Mouse (Mus musculus) hematopoietic multipotent progenitor cell, adult 10-12 weeks (in vitro differentiated cells): ENCODE results near the gene Fam19a2. TPM values are rescaled to one million over a fixed set of nuclear protein-coding genes. Genes with fewer than 3 reads are reported as not detected.

Experiments
- polyA plus RNA-seq: library from polyadenylated mRNA; stranded (reverse); fragments of >175 nt; gene quantifications from 2 replicates; pipeline ENCODE4 v1.2.3, GENCODE M21; 2012; ENCODE audit warnings: low replicate concordance

Gene Fam19a2
- not detected in 2 replicates for polyA plus RNA-seq

DNA sequence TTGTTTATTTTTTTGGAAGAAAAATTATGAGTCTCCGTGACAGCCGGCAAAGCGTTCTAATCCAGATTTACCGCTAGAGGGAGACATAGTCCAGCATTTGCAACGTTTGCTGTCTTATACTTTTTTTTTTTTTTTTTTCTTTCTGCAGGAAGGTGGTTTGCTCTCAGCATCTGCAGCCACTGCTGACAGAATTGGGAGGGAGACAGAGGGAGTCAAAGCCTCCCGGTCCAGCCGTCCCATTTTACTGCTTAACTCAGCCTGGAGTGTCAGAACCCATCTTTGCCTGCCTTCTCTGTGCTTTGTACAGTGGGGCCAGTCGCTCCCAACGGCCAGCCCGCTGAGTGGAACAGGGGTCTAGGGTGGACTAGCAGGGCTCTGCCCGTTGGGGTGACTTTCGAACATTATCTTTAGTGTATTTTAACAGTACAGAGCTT, at the start of gene Fam19a2:
Gene Fam19a2, plus strand, starts transcription at position 121 of the 434 bp plus-strand sequence.

Other genes starting within 250 kb of the Fam19a2 start
- 12.7 and 26.7 TPM in 2 replicates for gene Mon2, start 187.5 kb upstream of the Fam19a2 start, polyA plus RNA-seq
- 1.8 and 22.4 TPM in 2 replicates for gene Usp15, start 67.0 kb upstream of the Fam19a2 start, polyA plus RNA-seq